Mouse (Mus musculus) right cerebral cortex, postnatal 36 days (tissue): ENCODE measurements around the gene Tbc1d13.
A peak's percentile ranks its signal among the peaks of the same experiment; 100 is the strongest.
"Not testable (repeated sequence)": the region's sequence is repeated elsewhere in the genome, so short reads cannot be mapped to it uniquely, and the experiment has no call there.

Source experiments
- DNase-seq, 2 experiments: peaks; one replicate each; pipeline ENCODE4 v3.0.0; 2022; ENCODE audit warnings: low spot score in 2 of 2, mixed read lengths in 1 of 2

Gene Tbc1d13

DNA sequence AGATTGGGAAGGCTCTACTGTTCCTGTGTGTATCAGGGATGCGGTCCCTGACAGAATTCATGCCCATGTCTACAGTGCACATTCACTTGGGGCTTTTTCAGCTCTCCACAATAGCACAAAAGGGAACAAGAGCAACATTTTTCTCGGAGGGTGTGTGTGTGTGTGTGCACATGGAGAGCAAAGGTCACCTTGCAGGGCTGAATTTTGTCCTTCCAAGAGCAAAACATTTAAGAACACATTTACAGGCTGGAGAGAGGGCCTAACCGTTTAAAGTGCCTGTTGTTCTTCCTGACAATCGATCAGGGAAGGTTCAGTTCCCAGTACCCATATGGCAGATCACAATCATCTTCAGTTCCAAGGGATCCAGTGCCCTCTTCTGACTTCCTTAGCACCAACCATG, 3.4 kb upstream of the Tbc1d13 start:
- no peak for DNase-seq

DNA sequence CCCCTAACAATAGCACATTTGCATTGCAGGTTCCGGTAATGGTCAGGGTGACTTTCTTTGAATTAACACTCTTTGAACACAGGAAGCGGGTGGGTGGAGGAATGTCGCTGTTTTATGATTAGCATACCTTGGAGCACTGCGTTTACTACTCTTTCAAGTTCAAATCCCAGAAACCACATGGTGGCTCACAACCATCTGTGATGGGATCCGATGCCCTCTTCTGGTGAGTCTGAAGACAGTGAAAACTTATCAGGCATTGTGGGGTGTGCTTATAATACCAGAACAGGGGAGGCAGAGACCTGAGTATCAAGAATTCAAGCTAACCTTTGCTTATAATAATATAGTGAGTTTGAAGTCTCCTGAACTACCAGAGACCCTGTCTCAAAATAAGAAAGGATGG, 2.3 kb upstream of the Tbc1d13 start:
- DNase-seq, result not testable (repeated sequence)

DNA sequence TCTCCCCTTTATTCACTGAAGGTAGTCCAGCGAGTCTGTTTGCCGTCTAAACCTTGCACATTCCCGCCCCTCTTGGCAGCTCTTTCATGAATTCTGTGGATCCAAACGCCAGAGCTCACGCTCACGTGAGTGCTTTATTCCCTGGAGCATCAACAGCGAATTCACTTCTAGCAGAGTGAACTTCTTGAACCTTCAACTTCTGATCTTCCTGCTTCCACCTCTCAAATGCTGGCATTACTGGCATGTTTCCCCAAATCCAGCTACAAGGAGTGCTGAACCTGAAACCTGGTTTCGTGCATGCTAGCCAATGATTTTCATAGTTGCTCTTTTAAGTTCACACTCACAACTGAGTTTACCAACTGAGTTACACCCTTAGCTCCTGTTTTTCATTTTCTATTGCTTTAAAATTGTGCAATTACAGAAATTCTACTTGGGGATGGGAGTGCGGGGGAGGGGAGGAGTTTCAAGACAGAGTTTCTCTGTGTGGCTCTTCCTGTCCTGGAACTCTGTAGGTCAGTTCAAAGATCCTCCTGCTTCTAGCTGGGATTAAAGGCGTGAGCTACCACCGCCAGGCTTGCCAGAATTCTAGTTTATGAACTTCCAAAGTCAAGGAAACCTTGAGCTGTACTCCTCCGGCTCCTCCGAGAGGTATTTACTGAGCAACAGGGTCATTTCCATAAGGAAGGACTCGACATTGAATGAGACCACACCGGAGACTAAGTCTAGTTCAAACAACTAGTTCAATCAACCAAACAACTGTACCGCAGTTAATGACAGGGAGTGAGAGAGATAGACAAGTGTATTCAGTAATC, 539 bp upstream of the Tbc1d13 start:
- DNase-seq, result no peak

DNA sequence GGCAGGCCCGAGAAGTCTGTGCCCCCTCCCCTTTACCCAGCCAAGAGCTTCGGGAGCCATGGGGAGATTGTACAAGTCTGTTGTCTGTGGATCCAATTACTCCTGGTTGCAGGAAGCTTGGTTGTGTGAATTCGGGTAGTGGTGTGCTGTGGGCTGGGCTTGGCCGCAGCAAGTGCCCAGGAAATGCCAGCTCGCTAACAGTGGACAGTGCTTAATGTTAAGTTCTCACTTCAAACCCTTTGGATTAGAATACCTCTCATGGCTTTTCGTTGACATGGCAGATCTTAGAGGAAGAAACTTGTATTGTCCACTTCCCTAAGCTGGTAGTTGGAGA, 799 bp downstream of the Tbc1d13 start:
- no peak for DNase-seq

DNA sequence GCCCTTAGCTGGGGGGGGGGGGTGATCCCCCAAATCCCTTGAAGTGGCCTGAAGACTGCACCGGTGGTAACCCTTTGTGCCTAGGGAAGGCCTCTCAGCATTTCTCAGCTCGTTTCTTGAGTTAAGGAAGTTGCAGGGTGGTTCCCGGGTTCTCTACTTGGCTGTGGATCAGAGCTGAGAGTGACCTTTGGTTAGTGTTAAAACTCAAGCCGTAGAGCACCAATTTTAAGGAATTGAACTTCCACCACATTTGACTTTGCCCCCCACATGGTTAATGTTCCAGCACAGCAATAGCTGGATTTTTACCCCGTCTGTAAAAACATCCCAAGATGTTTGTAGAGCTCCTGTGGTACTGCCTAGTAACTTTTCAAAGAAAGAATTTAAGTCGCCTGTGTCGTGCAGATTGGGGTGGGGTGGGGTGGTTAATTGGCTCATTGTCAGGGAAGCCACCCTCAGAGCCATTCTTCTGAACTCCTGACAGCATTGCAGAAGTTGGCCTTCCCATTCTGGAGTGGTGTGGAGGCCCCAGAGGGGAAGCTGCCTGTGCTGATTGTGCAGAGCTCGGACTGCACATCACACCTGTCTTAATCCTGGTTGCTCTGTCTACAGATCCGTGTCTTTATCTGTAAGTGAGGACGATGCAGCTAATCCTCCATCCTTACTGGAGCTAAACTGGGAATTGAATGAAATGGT, 1.5 kb downstream of the Tbc1d13 start:
- no peak for DNase-seq

DNA sequence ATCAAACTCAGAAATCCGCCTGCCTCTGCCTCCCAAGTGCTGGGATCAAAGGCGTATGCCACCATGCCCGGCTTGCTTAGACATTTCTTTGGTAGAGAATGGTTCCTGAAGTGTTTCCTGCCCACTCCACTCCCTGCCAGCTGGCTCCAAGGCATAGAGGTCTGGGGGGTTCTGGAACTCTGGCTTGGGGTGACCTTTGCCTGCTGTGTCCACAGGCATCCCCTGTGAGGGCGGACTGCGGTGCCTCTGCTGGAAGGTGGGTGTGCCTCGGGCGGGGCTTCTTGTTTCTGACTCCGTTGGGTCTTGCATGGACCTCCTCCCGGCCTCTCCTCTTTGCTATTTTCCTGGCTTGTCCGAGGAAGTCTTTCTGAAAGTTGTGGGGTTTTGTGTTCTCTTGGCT, 2.9 kb downstream of the Tbc1d13 start:
- no peak for DNase-seq

DNA sequence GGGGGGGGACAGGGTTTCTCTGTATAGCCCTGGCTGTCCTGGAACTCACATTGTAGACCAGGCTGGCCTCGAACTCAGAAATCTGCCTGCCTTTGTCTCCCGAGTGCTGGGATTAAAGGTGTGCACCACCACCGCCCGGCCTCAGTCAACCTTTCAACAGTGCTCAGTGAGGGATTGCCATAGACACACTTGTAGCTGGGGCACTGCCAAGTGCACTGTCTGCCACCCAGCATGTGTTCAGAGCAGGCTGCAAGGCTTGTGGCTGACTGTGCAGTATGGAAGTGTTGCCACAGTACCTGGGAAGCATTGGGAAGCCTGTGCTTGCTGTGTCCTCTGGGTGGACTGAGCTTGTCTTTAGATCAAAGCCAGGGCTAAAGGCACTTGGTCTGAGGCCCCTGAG, 6.5 kb downstream of the Tbc1d13 start:
- not testable (repeated sequence) for DNase-seq

DNA sequence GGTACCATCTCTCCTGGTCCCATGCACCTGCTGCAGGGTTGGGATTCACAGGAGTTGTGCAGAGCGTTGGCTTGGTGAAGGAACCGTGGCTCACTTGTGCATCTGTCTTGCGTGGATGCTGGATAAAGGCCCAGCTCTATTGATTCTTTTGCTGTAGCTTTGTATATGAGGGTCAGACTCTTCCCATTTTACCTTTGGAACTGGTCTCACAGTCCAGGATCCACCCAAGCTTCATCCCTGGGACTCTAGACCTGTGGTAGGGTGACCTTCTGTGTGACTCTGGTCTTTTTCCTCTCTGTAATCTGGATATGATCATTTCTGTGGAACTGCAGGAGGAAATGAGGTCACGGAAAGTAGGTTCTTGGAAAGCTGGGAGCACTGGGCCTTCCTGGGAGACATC, 10.9 kb downstream of the Tbc1d13 start:
- no peak for DNase-seq

DNA sequence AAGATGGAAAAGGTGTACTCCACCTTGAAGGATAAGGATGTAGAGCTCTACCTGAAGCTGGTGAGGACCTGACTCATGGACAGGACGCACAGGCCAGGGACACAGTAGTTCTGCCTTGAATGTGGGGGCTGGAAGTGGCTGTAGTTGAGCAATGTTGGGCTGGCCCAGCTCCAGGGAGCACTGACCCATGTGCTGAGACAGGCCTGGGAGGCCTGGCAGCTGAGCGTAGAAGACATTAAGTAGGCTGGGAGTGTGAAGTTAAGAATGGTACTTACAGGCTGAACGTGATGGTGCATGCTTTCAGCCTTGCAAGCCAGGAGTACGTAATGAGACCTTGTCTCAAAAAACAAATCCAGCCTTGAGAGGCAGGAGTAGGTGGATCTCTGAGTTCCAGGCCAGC, 13.9 kb downstream of the Tbc1d13 start:
- DNase-seq, result no peak

DNA sequence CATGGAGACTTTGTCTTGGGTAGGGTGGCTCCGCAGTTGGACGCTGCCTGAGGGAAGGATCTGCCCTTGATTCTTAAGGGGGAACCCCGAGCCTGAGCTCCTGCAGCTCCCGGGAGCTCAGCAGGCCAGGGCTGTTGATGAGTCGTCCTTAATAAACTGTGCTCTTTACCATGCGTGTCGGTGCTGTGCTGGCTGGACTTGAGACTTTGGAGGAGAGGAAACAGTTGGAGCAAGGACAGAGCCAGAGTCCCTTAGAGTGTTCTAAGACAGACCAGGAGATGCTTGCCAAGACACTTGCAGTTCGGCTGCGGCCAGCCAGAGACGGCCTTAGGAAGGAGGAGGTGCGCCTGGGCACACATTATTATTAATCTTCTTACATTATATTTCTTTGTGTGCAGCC, 18.3 kb downstream of the Tbc1d13 start:
- DNase-seq, result no peak

DNA sequence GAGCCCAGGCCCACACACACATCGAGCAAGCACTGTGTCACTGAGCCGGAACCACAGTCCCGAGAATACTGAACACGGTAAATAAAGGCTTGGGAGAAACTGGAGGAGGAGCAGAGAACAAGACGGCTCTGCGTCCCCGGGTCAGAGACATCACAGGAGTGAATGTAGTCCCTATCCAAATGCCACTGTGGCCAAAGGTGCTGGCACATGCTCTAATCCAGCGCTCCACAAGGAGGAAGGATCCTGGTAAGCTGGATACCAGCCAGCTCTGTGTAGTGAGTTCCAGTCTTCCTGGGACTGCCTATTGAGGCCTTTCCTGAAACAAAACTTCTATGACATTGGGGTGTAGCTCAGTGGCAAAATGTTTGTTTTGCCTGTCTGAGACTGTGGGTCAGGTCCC, 19.1 kb downstream of the Tbc1d13 start:
- no peak for DNase-seq

DNA sequence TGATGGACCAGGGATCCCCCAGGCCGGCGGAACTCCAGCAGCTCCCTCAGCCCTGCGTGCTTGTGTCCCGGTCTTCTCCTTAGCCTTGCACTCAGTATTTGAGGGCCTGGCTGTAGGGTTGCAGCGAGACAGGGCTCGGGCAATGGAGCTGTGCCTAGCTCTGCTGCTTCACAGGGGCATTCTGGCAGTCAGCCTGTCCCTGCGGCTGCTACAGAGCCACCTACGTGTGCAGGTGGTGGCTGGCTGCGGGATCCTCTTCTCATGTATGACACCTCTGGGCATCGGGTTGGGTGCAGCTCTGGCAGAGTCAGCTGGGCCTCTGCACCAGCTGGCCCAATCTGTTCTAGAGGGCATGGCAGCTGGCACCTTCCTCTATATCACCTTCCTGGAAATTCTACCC, 26.3 kb downstream of the Tbc1d13 start:
- not testable (repeated sequence) for DNase-seq

DNA sequence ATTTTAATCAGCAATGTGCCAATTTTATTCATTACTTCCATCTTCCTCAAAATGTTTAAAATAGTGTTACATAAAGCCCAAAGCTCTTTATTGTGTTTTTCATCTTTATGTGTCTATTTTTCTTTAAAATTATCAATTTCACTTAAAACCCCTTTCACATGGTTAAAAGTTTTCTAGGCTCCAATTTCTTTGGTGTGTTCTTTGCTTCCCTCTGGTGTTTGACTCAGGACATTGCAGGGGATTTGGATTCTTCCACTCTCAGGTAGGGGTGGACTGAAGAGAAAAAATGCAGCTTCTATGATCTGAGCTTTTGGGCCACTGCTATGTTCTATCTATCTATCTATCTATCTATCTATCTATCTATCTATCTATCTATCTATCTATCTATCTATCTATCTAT, 28.3 kb downstream of the Tbc1d13 start:
- DNase-seq, result no peak

DNA sequence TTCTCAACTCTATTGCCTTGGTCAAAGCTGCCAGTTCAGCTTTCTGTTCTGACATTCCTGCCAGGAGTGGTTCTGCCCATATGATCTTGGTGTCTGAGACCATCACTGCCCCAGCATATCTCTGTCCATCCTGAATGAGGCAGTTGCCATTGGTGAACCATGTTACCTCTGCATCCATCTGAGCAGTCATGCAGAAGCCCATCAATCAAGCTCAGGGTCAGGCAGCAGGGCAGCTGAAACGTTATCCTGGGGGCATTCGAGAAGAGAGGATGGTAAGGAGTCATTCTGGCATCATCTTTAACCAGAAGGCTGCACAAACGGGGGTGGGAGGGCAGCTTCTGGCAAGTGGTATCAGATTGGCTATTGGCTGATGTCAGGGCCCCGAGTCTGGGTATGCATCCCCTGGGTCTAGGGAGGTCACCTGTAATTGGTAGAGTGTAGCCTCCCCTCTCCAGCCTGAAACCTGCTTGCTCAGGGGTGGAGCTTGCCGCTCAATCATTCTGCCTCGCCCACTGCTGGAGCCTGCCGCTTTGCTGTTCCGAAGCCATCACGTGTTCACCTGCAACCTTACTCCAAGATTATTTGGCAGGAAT, 30.9 kb downstream of the Tbc1d13 start:
- no peak for DNase-seq

DNA sequence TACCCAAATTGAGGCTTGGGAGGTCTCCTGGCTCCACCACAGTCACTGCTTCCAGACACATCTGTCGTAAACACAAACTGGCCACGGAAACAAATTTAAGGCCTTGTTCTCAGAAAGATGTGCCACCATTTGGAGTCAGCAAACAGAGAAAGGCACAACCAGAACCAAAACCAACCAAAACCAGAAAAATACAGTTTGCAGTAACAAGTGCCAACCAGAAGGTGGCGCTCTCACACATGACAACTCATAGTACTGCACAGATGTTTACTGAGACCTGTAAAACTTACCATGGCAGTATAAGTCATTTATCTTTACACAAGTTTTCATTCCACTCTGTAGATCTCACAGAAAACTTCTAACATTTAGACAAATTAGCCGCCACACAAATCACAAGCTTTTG, 33.1 kb downstream of the Tbc1d13 start:
- no peak for DNase-seq

DNA sequence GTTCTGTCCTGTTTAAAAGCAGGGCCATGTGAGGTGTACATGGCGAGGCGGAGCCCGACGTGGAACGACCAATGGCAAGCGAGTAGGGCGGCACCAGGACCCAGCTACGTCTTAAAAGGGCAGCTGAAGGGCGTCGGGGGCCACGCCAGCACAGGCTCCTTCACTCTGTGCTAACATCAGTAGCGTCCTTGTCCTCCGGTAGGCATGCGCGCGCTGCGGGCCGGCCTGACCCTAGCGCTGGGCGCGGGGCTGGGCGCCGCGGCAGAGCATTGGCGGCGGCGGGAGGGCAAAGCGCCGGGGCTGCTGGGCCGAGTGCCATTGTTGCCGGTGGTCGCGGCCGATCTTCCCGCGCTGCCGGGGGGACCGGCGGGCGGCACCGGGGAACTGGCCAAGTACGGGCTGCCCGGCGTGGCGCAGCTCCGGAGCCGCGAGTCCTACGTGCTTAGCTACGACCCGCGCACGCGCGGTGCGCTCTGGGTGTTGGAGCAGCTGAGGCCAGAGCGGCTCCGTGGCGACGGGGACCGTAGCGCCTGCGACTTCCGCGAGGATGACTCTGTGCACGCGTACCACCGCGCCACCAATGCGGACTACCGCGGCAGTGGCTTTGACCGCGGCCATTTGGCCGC, 37.9 kb downstream of the Tbc1d13 start, which contains the start of gene Endog:
TSS of gene Endog (plus strand) at position 123 of the 626 bp plus-strand sequence.
- peak; percentile 87 to 88 for DNase-seq

DNA sequence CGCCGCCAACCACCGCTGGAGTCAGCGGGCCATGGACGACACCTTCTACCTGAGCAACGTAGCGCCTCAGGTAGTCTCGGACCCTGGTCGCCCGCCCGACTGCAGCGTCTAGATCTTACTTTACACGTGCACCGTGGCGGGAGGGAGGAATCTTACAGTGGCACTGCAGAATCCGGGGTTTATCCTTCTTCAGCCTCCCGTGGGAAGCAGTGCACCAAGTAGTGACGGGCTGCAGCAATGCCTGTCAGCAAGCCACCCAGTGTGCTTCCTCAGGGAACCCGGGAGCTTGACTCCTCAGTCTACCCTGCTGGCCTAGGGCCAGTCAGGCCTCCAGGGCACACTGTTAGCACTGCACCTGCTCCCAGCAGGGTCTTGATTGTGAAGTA, 38.4 kb downstream of the Tbc1d13 start:
- DNase-seq, result no peak

DNA sequence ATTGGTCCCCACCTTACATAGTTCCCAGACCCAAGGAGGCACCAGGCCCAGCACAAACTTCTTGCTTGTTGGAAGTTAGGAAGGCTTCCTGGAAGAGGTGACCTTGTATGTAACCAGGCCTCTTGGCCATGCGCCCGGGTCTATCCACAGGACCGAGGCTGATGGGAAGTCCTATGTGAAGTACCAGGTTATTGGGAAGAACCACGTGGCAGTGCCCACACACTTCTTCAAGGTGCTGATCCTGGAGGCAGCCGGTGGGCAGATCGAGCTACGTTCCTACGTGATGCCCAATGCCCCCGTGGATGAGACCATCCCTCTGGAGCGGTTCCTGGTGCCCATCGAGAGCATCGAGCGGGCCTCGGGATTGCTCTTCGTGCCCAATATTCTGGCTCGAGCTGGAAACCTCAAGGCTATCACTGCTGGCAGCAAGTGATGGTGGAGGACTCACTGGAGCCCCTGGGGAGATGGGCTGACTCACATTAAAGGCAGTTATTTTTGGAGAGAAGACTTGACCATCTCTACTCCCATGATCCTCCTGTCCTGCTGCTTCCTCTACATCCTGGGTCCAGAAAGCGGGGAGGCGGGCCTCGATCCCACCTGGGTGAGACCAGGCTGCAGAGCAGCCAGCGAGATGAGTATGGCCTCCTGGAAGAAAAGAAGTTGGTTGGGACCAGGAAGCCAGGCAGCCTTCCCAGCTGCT, 40.1 kb downstream of the Tbc1d13 start:
- no peak for DNase-seq

DNA sequence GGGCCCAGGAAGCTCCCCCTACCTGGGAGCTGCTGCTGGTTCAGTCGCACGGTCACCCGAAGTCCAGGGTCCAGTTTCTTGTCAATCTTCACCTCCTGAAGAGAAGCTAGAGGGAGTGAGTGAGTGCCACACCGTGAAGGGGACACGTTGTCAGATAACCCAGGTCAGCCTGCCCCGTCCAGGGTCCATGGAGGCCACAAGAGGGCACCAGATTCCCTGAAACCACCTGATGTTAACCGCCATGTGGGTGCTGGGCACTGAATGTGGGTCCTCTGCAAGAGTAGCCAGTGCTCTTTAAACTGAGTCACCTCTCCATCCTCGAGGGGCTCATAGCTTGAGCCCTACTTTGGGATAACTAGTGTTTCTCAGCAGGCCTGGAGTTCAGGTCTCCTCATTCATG, 42.4 kb downstream of the Tbc1d13 start:
- no peak for DNase-seq

DNA sequence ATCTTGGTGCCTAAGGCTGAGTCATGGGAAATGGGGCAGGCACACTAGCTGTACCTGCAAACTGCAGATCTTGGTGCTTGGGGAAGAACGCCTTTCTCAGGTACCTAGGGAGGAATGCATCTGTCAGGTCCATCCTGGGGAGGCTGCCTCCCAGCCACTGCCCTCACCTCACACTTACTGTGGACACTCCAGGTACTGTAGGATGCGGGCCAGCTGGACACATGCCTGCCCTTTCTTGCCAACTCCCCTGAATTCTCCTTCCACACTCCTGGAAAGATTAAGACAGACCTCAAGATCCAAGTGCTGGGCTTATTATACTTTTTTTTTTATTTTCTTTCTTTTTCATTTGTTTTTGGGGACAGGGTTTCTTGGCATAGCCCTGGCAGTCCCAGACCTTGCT, 43.0 kb downstream of the Tbc1d13 start:
- no peak for DNase-seq

DNA sequence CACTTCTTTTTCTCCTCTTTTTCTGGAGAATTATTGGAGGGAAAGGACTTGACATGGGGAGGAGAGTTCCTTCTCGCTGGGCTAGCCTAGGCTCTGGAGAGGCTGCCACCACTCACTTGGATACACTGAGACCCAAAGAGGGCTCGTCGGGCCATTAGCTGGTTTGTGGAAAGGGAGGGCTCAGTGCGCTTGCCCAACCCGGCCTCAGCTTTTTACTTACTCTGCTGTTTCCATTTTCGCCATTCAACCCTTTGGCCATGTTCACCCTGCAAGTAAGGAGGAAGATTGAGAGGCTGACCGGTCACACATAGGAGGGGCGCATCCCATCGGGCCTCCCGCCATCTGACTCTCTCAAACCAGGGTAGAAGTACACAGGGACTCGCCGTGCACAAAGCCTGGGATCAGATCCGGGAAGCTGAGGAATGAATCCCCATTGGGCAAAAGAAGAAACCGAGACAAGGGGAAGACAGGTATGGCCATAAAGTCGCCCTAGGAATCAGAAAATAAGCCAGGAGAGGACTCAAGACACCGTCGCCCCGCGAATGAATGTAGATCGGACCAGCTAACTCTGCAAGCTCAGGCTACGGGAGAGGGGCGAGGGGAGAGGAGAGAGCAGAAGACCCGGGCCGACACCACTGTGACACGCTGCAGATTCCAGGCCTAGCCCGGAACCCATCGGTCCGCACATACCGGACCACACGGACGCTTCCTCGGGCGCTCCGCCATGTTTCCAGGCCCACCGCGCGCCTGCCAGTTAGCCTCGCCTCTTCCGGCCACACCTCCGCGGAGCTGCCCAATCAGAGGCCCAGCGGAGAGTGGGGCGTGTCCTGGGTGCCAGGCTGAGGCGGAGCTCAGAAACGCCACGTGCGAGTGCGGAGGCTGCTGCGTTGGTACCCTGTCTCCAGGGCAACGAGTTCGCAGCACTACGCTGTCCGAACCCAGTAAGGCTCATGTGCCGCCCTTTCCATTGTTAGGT, 44.4 kb downstream of the Tbc1d13 start, which contains the start of gene Spout1:
TSS of gene Spout1 (minus strand) at position 760 of the 976 bp plus-strand sequence.
- peak; percentile 93 to 96 for DNase-seq
